Mouse (Mus musculus): Measurements from ENCODE around the gene Fam171a2. TPM values are rescaled to one million over a fixed set of nuclear protein-coding genes. Genes with fewer than 3 reads are reported as not detected.

Gene Fam171a2
- polyA plus RNA-seq, 1 experiment from 2014 or later, result 3.7 TPM

- H3K4me3 ChIP-seq, result peak overlapping the region; percentile 18; the same call in 1 of the 2 replicates
- peaks cover 69% of the 10 kb centered on the region for H3K4me1 ChIP-seq
- peaks cover 45% of the 10 kb centered on the region for H3K27me3 ChIP-seq (replicated peaks; ENCODE audit: low read depth, poor library complexity, severe bottlenecking)
- 79% methylated on average over 18 of the region's 18 CpGs for WGBS
- H3K9me3 ChIP-seq, result no peaks in the 10 kb centered on the region
- peaks cover 39% of the 10 kb centered on the region for H3K36me3 ChIP-seq (replicated peaks)
- DNase-seq (ENCODE audit: low spot score), result no peak
- H3K27ac ChIP-seq (replicated peaks), result no peak overlapping the region
Measured at GRCm38 (mm10) chr11:102404161-102405010, 43.1 kb downstream of the Fam171a2 start.

- peaks cover 39% of the 10 kb centered on the region for H3K36me3 ChIP-seq (replicated peaks)
- WGBS, result 94% methylated on average over 11 of the region's 11 CpGs
- H3K4me3 ChIP-seq, result peak overlapping the region; percentile 6; the same call in 1 of the 2 replicates
- peaks cover 52% of the 10 kb centered on the region for H3K27me3 ChIP-seq (replicated peaks; ENCODE audit: low read depth, poor library complexity, severe bottlenecking)
- peaks cover 68% of the 10 kb centered on the region for H3K4me1 ChIP-seq
- H3K27ac ChIP-seq (replicated peaks), result no peak overlapping the region
- DNase-seq (ENCODE audit: low spot score), result no peak
- no peaks in the 10 kb centered on the region for H3K9me3 ChIP-seq
Measured at GRCm38 (mm10) chr11:102403657-102404056, 43.8 kb downstream of the Fam171a2 start.

- no peak for DNase-seq (ENCODE audit: low spot score)
- peaks cover 68% of the 10 kb centered on the region for H3K27me3 ChIP-seq (replicated peaks; ENCODE audit: low read depth, poor library complexity, severe bottlenecking)
- no peaks in the 10 kb centered on the region for H3K9me3 ChIP-seq
- peaks cover 63% of the 10 kb centered on the region for H3K4me1 ChIP-seq
- no peak overlapping the region for H3K27ac ChIP-seq (replicated peaks)
- peaks cover 39% of the 10 kb centered on the region for H3K36me3 ChIP-seq (replicated peaks)
- H3K4me3 ChIP-seq, result no peak overlapping the region
- WGBS, result 52% methylated on average over 12 of the region's 12 CpGs
Measured at GRCm38 (mm10) chr11:102401898-102402500, 45.5 kb downstream of the Fam171a2 start.

- H3K4me3 ChIP-seq, result 0 out of 2 replicates have a peak overlapping the region, but pooled peaks have one; percentile 19
- DNase-seq (ENCODE audit: low spot score), result no peak
- peaks cover 82% of the 10 kb centered on the region for H3K27me3 ChIP-seq (replicated peaks; ENCODE audit: low read depth, poor library complexity, severe bottlenecking)
- H3K36me3 ChIP-seq (replicated peaks), result peaks cover 37% of the 10 kb centered on the region
- H3K9me3 ChIP-seq, result no peaks in the 10 kb centered on the region
- WGBS, result 22% methylated on average over 12 of the region's 12 CpGs
- peaks cover 56% of the 10 kb centered on the region for H3K4me1 ChIP-seq
- H3K27ac ChIP-seq (replicated peaks), result no peak overlapping the region
Measured at GRCm38 (mm10) chr11:102400513-102401084, 46.9 kb downstream of the Fam171a2 start.

- Histone ChIP-seq H3K4me3 (peak overlapping the region; percentile 53), H3K4me1 (peaks cover 55% of the 10 kb centered on the region), H3K27ac (replicated peaks) (no peak overlapping the region), H3K27me3 (replicated peaks; ENCODE audit: low read depth, poor library complexity, severe bottlenecking) (peaks cover 92% of the 10 kb centered on the region), H3K9me3 (no peaks in the 10 kb centered on the region), H3K36me3 (replicated peaks) (peaks cover 31% of the 10 kb centered on the region)
- DNase-seq (ENCODE audit: low spot score), result peak; percentile 53
- 1% methylated on average over 34 of the region's 34 CpGs for WGBS
Measured at GRCm38 (mm10) chr11:102399610-102400072, 47.8 kb downstream of the Fam171a2 start.

- no peak for DNase-seq (ENCODE audit: low spot score)
- Histone ChIP-seq H3K36me3 (replicated peaks) (peaks cover 26% of the 10 kb centered on the region), H3K4me1 (peaks cover 56% of the 10 kb centered on the region), H3K27ac (replicated peaks) (no peak overlapping the region), H3K27me3 (replicated peaks; ENCODE audit: low read depth, poor library complexity, severe bottlenecking) (peaks cover 97% of the 10 kb centered on the region), H3K9me3 (no peaks in the 10 kb centered on the region), H3K4me3 (peak overlapping the region; percentile 53)
- WGBS, result 14% methylated on average over 15 of the region's 15 CpGs
Measured at GRCm38 (mm10) chr11:102399107-102399506, 48.4 kb downstream of the Fam171a2 start.

- 80% methylated on average over 20 of the region's 20 CpGs for WGBS
- H3K4me1 ChIP-seq, result peaks cover 65% of the 10 kb centered on the region
- DNase-seq (ENCODE audit: low spot score), result no peak
- H3K27me3 ChIP-seq (replicated peaks; ENCODE audit: low read depth, poor library complexity, severe bottlenecking), result peaks cover 96% of the 10 kb centered on the region
- H3K27ac ChIP-seq (replicated peaks), result no peak overlapping the region
- H3K9me3 ChIP-seq, result no peaks in the 10 kb centered on the region
- H3K36me3 ChIP-seq (replicated peaks), result peaks cover 17% of the 10 kb centered on the region
- no peak overlapping the region for H3K4me3 ChIP-seq
Measured at GRCm38 (mm10) chr11:102398007-102398825, 49.3 kb downstream of the Fam171a2 start.

GRCm38 (mm10) chr11:102396671-102397141 is 50.8 kb downstream of the Fam171a2 start:
- Histone ChIP-seq H3K4me3 (no peak overlapping the region), H3K4me1 (peaks cover 68% of the 10 kb centered on the region), H3K27me3 (replicated peaks; ENCODE audit: low read depth, poor library complexity, severe bottlenecking) (peaks cover 81% of the 10 kb centered on the region), H3K9me3 (no peaks in the 10 kb centered on the region), H3K27ac (replicated peaks) (no peak overlapping the region), H3K36me3 (replicated peaks) (peaks cover 2% of the 10 kb centered on the region; the same call in 1 of the 2 replicates)
- no peak for DNase-seq (ENCODE audit: low spot score)
- 84% methylated on average over 7 of the region's 7 CpGs for WGBS

- H3K9me3 ChIP-seq, result no peaks in the 10 kb centered on the region
- 62% methylated on average over 6 of the region's 6 CpGs for WGBS
- H3K27ac ChIP-seq (replicated peaks), result no peak overlapping the region
- DNase-seq (ENCODE audit: low spot score), result no peak
- H3K36me3 ChIP-seq (replicated peaks), result no peaks in the 10 kb centered on the region
- H3K4me1 ChIP-seq, result peaks cover 67% of the 10 kb centered on the region
- peaks cover 76% of the 10 kb centered on the region for H3K27me3 ChIP-seq (replicated peaks; ENCODE audit: low read depth, poor library complexity, severe bottlenecking)
- H3K4me3 ChIP-seq, result no peak overlapping the region
Measured at GRCm38 (mm10) chr11:102396263-102396662, 51.2 kb downstream of the Fam171a2 start.

- WGBS, result 5% methylated on average over 5 of the region's 5 CpGs
- H3K27me3 ChIP-seq (replicated peaks; ENCODE audit: low read depth, poor library complexity, severe bottlenecking), result peaks cover 66% of the 10 kb centered on the region
- no peaks in the 10 kb centered on the region for H3K36me3 ChIP-seq (replicated peaks)
- peak overlapping the region; percentile 66; the same call in 1 of the 2 replicates for H3K4me3 ChIP-seq
- H3K4me1 ChIP-seq, result peaks cover 62% of the 10 kb centered on the region
- no peak for DNase-seq (ENCODE audit: low spot score)
- H3K27ac ChIP-seq (replicated peaks), result no peak overlapping the region
- H3K9me3 ChIP-seq, result no peaks in the 10 kb centered on the region
Measured at GRCm38 (mm10) chr11:102395250-102395649, 52.2 kb downstream of the Fam171a2 start.

- Histone ChIP-seq H3K4me1 (peaks cover 55% of the 10 kb centered on the region), H3K9me3 (no peaks in the 10 kb centered on the region), H3K27me3 (replicated peaks; ENCODE audit: low read depth, poor library complexity, severe bottlenecking) (peaks cover 60% of the 10 kb centered on the region), H3K4me3 (peak overlapping the region; percentile 66), H3K27ac (replicated peaks) (no peak overlapping the region), H3K36me3 (replicated peaks) (no peaks in the 10 kb centered on the region)
- 74% methylated on average over 9 of the region's 9 CpGs for WGBS
- DNase-seq (ENCODE audit: low spot score), result no peak
Measured at GRCm38 (mm10) chr11:102394421-102395124, 52.9 kb downstream of the Fam171a2 start.
